Mouse (Mus musculus) ES-Bruce4 (cell line): ENCODE results near the gene Fryl. TPM values are rescaled to one million over a fixed set of nuclear protein-coding genes. Genes with fewer than 3 reads are reported as not detected.

Experiments
- H3K27ac ChIP-seq: 2 replicates; pipeline ENCODE4 v1.5.1; 2012; ENCODE audit warnings: low read length, inconsistent platforms; ENCODE audit not compliant: insufficient read depth
- H3K27me3 ChIP-seq: 2 replicates; pipeline ENCODE4 v1.6.1; 2012; ENCODE audit warnings: mild to moderate bottlenecking, low read length, inconsistent platforms; ENCODE audit not compliant: control insufficient read depth, poor library complexity, insufficient read depth, severe bottlenecking
- H3K36me3 ChIP-seq: 2 replicates; pipeline ENCODE4 v1.6.1; 2012; ENCODE audit warnings: inconsistent platforms, mild to moderate bottlenecking, low read length, moderate library complexity; ENCODE audit not compliant: control insufficient read depth, poor library complexity, insufficient read depth, severe bottlenecking
- H3K4me1 ChIP-seq: one replicate; pipeline ENCODE4 v1.8.1; 2011; ENCODE audit warnings: low read length; ENCODE audit not compliant: control insufficient read depth, insufficient read depth
- H3K4me3 ChIP-seq: 2 replicates; pipeline ENCODE4 v1.5.1; 2011; ENCODE audit warnings: low read depth, mild to moderate bottlenecking, low read length
- H3K9ac ChIP-seq: 2 replicates; pipeline ENCODE4 v1.6.1; 2012; ENCODE audit warnings: low read depth, mild to moderate bottlenecking, inconsistent platforms; ENCODE audit not compliant: poor library complexity, severe bottlenecking
- H3K9me3 ChIP-seq: replicated peaks from 2 replicates; pipeline ENCODE4 v1.6.1; 2012; ENCODE audit warnings: mild to moderate bottlenecking, low read length, inconsistent platforms; ENCODE audit not compliant: control insufficient read depth, poor library complexity, insufficient read depth, severe bottlenecking
- CTCF ChIP-seq: IDR thresholded peaks from one replicate; pipeline ENCODE4 v1.8.1; 2011; ENCODE audit warnings: low read depth, low read length
- EP300 ChIP-seq: IDR thresholded peaks from 2 replicates; pipeline ENCODE4 v1.6.1; 2011; ENCODE audit warnings: low read depth, low read length; ENCODE audit not compliant: insufficient read depth
- POLR2A ChIP-seq: IDR thresholded peaks from one replicate; pipeline ENCODE4 v1.8.1; 2011; ENCODE audit warnings: low read length; ENCODE audit not compliant: insufficient read depth
- polyA plus RNA-seq: library from polyadenylated mRNA; stranded (reverse); fragments of >200 nt; gene quantifications from 2 replicates; pipeline ENCODE4 v1.2.4, GENCODE M21; 2011; ENCODE audit warnings: low read depth; ENCODE audit not compliant: missing spikeins, insufficient read depth, insufficient read length

Fryl gene
- polyA plus RNA-seq, 1 experiment: 94.8 TPM

DNA sequence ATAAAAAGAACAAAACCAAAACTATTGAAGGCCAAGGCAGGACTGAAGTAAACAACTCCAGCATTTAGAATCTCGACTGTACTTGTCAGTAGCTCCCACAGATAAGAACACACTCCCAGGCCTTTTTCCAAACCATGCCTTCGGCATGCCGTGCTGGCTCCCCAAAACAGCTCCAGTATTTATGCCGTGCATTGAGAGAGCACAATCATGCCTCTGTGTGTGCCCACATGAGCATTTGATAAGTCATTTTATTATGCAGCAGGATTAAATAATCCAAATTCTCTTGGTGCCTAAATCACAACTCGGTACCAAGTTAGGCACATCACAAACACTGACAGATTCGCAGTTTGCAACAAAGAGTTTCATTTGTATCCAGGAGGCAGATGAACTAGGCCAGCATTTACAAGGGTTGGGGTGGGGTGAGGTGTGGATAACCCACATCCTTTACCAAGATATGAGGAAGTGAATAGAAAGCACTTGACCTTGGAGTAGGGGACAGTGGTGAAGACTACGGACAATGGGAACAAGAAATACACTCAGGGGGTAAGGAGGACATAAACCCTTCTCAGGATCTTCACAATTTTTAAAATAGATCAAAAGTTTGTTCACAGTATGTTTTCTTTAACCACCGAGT, 50.3 kb downstream of the Fryl start:
- no peak overlapping the region for H3K4me3 ChIP-seq
- H3K27me3 ChIP-seq: no peaks in the 10 kb centered on the region
- H3K9ac ChIP-seq: no peak overlapping the region
- TF ChIP-seq CTCF (no peak), POLR2A (no peak), EP300 (no peak)
- peaks cover 14% of the 10 kb centered on the region for H3K4me1 ChIP-seq
- H3K36me3 ChIP-seq: no peaks in the 10 kb centered on the region
- H3K27ac ChIP-seq: no peak overlapping the region
- H3K9me3 ChIP-seq: no peaks in the 10 kb centered on the region

DNA sequence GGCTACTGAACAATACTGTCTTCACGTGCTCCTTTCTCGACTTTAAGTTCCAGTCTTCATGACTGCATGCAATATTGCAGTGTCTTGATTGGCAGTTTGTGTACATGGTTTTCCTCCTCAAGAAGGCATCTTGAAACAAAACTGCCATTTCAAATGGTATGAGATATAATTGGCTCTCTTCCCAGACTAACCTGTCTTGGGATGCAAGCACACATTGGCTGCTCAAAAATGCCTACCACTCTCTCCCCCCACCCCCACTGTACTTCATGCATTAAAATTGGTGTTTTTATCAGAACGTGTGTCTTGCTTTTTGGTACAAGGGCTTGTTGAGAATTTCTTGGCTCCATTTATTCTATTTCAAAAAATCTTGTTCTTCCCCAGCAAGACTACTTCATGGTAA, 51.4 kb downstream of the Fryl start:
- Histone ChIP-seq H3K9ac (no peak overlapping the region), H3K27me3 (no peaks in the 10 kb centered on the region), H3K4me3 (no peak overlapping the region), H3K36me3 (no peaks in the 10 kb centered on the region), H3K9me3 (no peaks in the 10 kb centered on the region), H3K4me1 (peaks cover 9% of the 10 kb centered on the region), H3K27ac (no peak overlapping the region)
- no peak for TF ChIP-seq CTCF
- TF ChIP-seq POLR2A: no peak
- TF ChIP-seq EP300: no peak

DNA sequence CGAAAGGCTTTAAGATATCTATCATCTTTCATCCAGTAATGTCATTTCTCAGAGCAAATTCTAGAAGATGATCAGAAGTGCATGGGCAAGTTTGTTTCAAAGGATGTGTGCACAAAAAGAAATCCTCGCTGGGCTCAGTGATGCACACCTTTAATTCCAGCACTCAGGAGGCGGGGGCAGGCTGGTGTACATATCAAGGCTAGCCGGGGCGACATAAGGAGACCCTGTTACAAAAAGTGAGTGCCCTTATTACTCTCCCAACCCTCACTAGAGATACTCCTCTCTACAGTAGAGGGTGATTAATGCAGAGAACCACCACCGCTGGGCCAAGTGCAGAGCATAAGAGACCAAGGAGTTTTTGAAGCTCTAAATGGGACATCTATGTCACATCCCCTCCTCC, 53.9 kb downstream of the Fryl start:
- H3K9me3 ChIP-seq: no peaks in the 10 kb centered on the region
- no peak overlapping the region for H3K27ac ChIP-seq
- no peaks in the 10 kb centered on the region for H3K27me3 ChIP-seq
- no peak overlapping the region for H3K4me3 ChIP-seq
- H3K9ac ChIP-seq: no peak overlapping the region
- no peaks in the 10 kb centered on the region for H3K36me3 ChIP-seq
- no peak for TF ChIP-seq CTCF
- TF ChIP-seq EP300: no peak
- TF ChIP-seq POLR2A: no peak
- H3K4me1 ChIP-seq: no peaks in the 10 kb centered on the region

DNA sequence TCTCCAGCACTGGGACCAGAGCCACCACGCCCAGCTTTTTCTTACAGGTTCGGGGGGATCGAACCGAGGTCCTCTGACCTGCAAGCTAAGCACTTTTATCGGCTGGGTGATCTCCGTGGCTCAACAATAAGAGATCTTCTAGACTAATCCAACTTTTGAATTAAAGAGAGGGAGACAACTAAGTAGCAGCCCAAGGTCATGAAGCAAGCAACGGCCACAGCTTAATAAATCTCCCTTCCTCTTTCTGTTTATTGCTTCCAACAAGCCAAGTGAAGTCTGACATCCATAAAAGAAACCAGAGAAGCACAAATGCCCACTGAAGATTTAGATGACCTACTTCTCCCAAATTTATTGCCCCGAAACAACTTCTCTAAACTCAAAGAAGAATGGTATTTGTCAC, 54.3 kb downstream of the Fryl start:
- no peak overlapping the region for H3K27ac ChIP-seq

DNA sequence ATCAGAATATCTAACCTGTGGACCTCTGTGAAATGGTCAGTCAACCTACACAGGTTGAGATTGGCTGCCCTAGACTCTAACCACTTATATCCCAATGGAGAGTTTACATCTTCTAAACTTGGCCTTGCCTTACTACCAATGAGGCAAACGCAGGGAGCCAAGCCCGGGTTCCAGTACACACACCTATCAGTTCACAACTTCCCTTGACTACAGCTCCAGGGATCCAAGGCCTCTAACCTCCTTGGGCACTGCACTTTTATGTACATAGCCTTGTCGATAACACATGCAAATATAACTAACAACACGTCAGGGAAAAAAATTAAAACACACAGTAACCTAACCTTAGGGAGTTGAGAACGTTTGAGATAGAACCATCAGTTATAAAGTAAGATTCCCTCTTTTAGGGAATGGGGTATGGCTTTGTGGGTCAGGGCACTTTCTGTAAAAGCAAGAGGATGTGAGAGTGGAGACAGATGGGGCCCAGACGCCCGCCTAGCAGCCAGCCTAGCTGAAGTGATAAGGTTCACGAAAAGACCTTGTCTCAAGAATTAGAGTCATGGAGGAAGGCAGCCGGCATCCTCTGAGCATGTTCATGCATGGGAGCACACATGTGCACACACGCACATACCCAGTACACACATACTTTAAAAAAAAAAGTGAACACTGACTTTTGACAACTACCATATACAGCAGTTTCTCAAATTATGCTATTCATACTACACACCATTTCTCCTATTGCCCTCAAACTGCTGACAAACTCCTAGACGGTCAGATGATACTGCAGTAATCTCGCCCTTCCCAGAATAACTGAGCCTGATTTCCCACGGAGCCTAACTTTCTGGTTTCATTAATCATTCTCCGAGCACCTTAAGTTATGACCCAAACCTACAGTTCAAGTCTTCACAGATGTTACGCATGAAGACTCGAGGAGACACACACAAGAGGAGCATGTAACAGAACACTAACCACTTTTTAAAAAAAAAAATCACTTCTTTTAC, 55.7 kb downstream of the Fryl start:
- Histone ChIP-seq H3K4me3 (no peak overlapping the region), H3K9me3 (no peaks in the 10 kb centered on the region), H3K9ac (no peak overlapping the region), H3K27me3 (no peaks in the 10 kb centered on the region), H3K4me1 (no peaks in the 10 kb centered on the region), H3K36me3 (no peaks in the 10 kb centered on the region), H3K27ac (no peak overlapping the region)
- TF ChIP-seq CTCF (no peak), POLR2A (no peak), EP300 (no peak)

More for the DNA sequence above, 54.3 kb downstream of the Fryl start:
- H3K27me3 ChIP-seq: no peaks in the 10 kb centered on the region
- H3K4me1 ChIP-seq: no peaks in the 10 kb centered on the region
- H3K4me3 ChIP-seq: no peak overlapping the region
- H3K9ac ChIP-seq: no peak overlapping the region
- no peaks in the 10 kb centered on the region for H3K9me3 ChIP-seq
- TF ChIP-seq POLR2A (no peak), CTCF (no peak), EP300 (no peak)
- no peaks in the 10 kb centered on the region for H3K36me3 ChIP-seq

DNA sequence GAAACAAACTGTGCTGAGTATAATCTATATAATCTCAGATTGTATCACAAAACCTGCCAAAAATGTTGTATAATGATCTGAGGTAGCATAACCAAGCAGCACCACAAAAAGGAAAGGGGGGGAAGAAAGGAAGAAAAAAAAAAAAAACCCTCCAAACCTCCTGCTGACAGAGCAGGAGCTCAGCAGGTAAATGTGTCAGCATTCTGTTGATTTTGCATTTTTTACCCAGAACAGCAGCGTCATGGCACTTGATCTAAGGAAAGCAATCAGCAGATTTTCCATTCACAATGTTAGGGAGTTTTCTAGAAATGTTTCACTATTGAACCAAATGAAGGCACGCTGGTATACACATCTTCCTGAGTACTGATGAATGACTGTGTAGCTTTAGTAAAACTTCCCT, 56.8 kb downstream of the Fryl start:
- Histone ChIP-seq H3K27me3 (no peaks in the 10 kb centered on the region), H3K27ac (no peak overlapping the region), H3K4me1 (no peaks in the 10 kb centered on the region), H3K9ac (no peak overlapping the region), H3K36me3 (no peaks in the 10 kb centered on the region), H3K9me3 (no peaks in the 10 kb centered on the region), H3K4me3 (no peak overlapping the region)
- no peak for TF ChIP-seq POLR2A
- TF ChIP-seq CTCF: no peak
- TF ChIP-seq EP300: no peak
